ENCODE assay signal across 10 mouse cellular contexts in the genomic region with DNA sequence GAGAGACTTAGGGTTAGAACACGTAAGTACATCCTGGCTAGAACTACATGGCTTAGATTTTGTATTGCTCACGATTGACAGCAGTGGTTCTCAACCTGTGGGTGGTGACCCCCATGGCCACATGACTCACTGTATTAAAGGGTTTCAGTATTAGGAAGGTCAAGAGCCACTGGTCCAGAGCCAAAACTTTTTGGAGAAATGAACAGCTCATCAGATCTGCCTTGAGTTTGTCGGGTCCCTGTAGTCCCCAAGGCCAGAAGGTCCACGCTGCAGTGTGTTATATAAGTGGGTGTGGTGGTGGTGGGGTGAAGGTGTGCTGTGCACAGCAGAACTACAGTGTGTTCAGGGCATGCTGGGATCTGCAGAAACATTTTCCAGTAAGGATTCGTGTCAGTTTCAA.
A peak's percentile ranks its signal among the peaks of the same experiment; 100 is the strongest.
DNase-seq lines count a peak whose midpoint lies in the region; ATAC-seq and TF ChIP-seq lines count a peak whose summit lies in the region.
"Had no signal": no experiment of that assay in that cellular context is flagged by ENCODE, and none has a peak within 500 bp of the region (broad histone marks: within the 10 kb centered on the region; RNA-seq: fewer than 3 reads in every experiment).

No protein-coding gene starts in this region.

- no peaks in the 10 kb centered on the region for H3K36me3 ChIP-seq in forebrain, embryonic 14.5 days (ENCODE audit: control insufficient read depth, insufficient read depth, low read length)
- no peaks in the 10 kb centered on the region for H3K36me3 ChIP-seq in forebrain, embryonic 13.5 days (ENCODE audit: poor library complexity, severe bottlenecking)
- H3K36me3 ChIP-seq in limb, embryonic 13.5 days, result no peaks in the 10 kb centered on the region
- H3K36me3 ChIP-seq in midbrain, embryonic 15.5 days (replicated peaks), result no peaks in the 10 kb centered on the region
- H3K36me3 ChIP-seq: midbrain, embryonic 12.5 days had no signal

- no peak overlapping the region for H3K4me3 ChIP-seq in forebrain, embryonic 14.5 days (ENCODE audit: low read depth, low read length)
- H3K4me3 ChIP-seq in forebrain, embryonic 13.5 days, result no peak overlapping the region
- H3K4me3 ChIP-seq in left cerebral cortex, adult 2 months, result no peak overlapping the region
- H3K4me3 ChIP-seq in limb, embryonic 13.5 days, result no peak overlapping the region
- H3K4me3 ChIP-seq in midbrain, embryonic 15.5 days, result no peak overlapping the region
- H3K4me3 ChIP-seq: midbrain, embryonic 12.5 days had no signal

- intact Hi-C loops in left cerebral cortex, adult 2 months (cut with DNase I), result loop anchor here (2.0 to 5.0 kb wide), 3 partner anchors 72 to 142 kb away; a partner anchor contains a TSS

- H3K27ac ChIP-seq in forebrain, embryonic 14.5 days (ENCODE audit: low read depth, low read length), result 0 out of 2 replicates have a peak overlapping the region, but pooled peaks have one; percentile 9
- no peak overlapping the region; the same call in 1 of the 2 replicates for H3K27ac ChIP-seq in forebrain, embryonic 13.5 days
- peak overlapping the region; percentile 90 for H3K27ac ChIP-seq in left cerebral cortex, adult 2 months
- H3K27ac ChIP-seq in limb, embryonic 13.5 days, result peak overlapping the region; percentile 72
- no peak overlapping the region for H3K27ac ChIP-seq in midbrain, embryonic 15.5 days
- H3K27ac ChIP-seq: midbrain, embryonic 12.5 days had no signal

- no peak overlapping the region for H3K4me2 ChIP-seq in forebrain, embryonic 14.5 days (ENCODE audit: low read length)
- no peak overlapping the region for H3K4me2 ChIP-seq in forebrain, embryonic 13.5 days
- no peak overlapping the region for H3K4me2 ChIP-seq in limb, embryonic 13.5 days (replicated peaks)
- no peak overlapping the region for H3K4me2 ChIP-seq in midbrain, embryonic 15.5 days
- H3K4me2 ChIP-seq: midbrain, embryonic 12.5 days had no signal

- no peak for DNase-seq in forebrain, embryonic 14.5 days (ENCODE audit: low spot score)
- DNase-seq in left cerebral cortex, adult 2 months (ENCODE audit: extremely low spot score in 1 of 2, low spot score in 2 of 2), result no peak
- DNase-seq in left cerebral cortex, adult 18-20 months (ENCODE audit: low spot score in 2 of 2), result no peak
- peak; percentile 41 for DNase-seq in adrenal gland, postnatal 25 days
- no peak for DNase-seq in urinary bladder, adult 2 months (ENCODE audit: low spot score)
- DNase-seq: gastrocnemius, postnatal 14 days had no signal

- no peaks in the 10 kb centered on the region for H3K27me3 ChIP-seq in forebrain, embryonic 14.5 days (replicated peaks; ENCODE audit: control insufficient read depth, insufficient read depth, low read length)
- no peaks in the 10 kb centered on the region for H3K27me3 ChIP-seq in forebrain, embryonic 13.5 days
- no peaks in the 10 kb centered on the region for H3K27me3 ChIP-seq in limb, embryonic 13.5 days
- no peaks in the 10 kb centered on the region for H3K27me3 ChIP-seq in midbrain, embryonic 15.5 days (replicated peaks)
- H3K27me3 ChIP-seq: midbrain, embryonic 12.5 days had no signal

- WGBS in forebrain, embryonic 14.5 days, result 83% methylated on average over 5 of the region's 5 CpGs
- 85% methylated on average over 5 of the region's 5 CpGs for WGBS in forebrain, embryonic 13.5 days
- 65% methylated on average over 5 of the region's 5 CpGs for whole genome bisulfite sequencing in limb, embryonic 13.5 days
- WGBS in midbrain, embryonic 15.5 days, result 89% methylated on average over 5 of the region's 5 CpGs

- H3K4me1 ChIP-seq in forebrain, embryonic 14.5 days (ENCODE audit: control insufficient read depth, insufficient read depth, low read length), result peaks cover 15% of the 10 kb centered on the region
- peaks cover 17% of the 10 kb centered on the region for H3K4me1 ChIP-seq in forebrain, embryonic 13.5 days
- H3K4me1 ChIP-seq in limb, embryonic 13.5 days, result peaks cover 30% of the 10 kb centered on the region
- H3K4me1 ChIP-seq in midbrain, embryonic 15.5 days, result peaks cover 14% of the 10 kb centered on the region

- H3K9ac ChIP-seq in forebrain, embryonic 14.5 days (ENCODE audit: low read length), result no peak overlapping the region
- no peak overlapping the region for H3K9ac ChIP-seq in forebrain, embryonic 13.5 days
- H3K9ac ChIP-seq in limb, embryonic 13.5 days, result no peak overlapping the region
- no peak overlapping the region for H3K9ac ChIP-seq in midbrain, embryonic 15.5 days
- H3K9ac ChIP-seq: midbrain, embryonic 12.5 days had no signal

- TF ChIP-seq CTCF in left cerebral cortex, adult 2 months (IDR thresholded peaks at IDR 0.05), result no peak

- H3K9me3 ChIP-seq in forebrain, embryonic 14.5 days (replicated peaks; ENCODE audit: control insufficient read depth, low read length), result no peaks in the 10 kb centered on the region
- no peaks in the 10 kb centered on the region for H3K9me3 ChIP-seq in forebrain, embryonic 13.5 days (replicated peaks)
- H3K9me3 ChIP-seq in limb, embryonic 13.5 days, result no peaks in the 10 kb centered on the region
- no peaks in the 10 kb centered on the region for H3K9me3 ChIP-seq in midbrain, embryonic 15.5 days
- H3K9me3 ChIP-seq: midbrain, embryonic 12.5 days had no signal

- no peak for ATAC-seq in forebrain, embryonic 14.5 days
- no peak for ATAC-seq in forebrain, embryonic 13.5 days
- ATAC-seq in limb, embryonic 13.5 days (ENCODE audit: low FRiP score, low read depth), result no peak
- no peak for ATAC-seq in midbrain, embryonic 15.5 days (replicated peaks)

Comparison
In these comparisons a context has a peak if more than half of its experiments do, and no peak if none do; other contexts are left out.
1. H3K27ac ChIP-seq: peak in forebrain, embryonic 14.5 days (single experiment), left cerebral cortex, adult 2 months (single experiment) and limb, embryonic 13.5 days (single experiment); none in forebrain, embryonic 13.5 days (single experiment) and midbrain, embryonic 15.5 days (single experiment).